Mouse (Mus musculus): ENCODE measurements around the gene Cryzl1.

- no peak for TF ChIP-seq CTCF (IDR thresholded peaks at IDR 0.05; ENCODE audit: low read depth)
- TF ChIP-seq EP300 (optimal IDR thresholded peaks at IDR 0.05), result no peak
These were observed 26.9 kb downstream of the Cryzl1 start for GRCm38 (mm10) chr16:91701908-91702307.

Measured in stomach, postnatal 0 days (tissue).